Mouse (Mus musculus) mouse embryonic stem cell (cell line): ENCODE data around the gene Trim27.

Source experiments
- in situ Hi-C, 2 experiments: fragments of 300-500 bp; cut with MboI; formaldehyde crosslinking; loops; 1 replicate in 1 of 2; 3 replicates in 1 of 2; pipeline ENCODE4 v1.14.3; 2019 to 2020; ENCODE audit warnings: low sequenced_read_pairs in 2 of 2, low pct_unique_long_range_greater_than_20kb in 1 of 2, mixed read lengths in 1 of 2; ENCODE audit not compliant: unreplicated experiment in 1 of 2

Trim27 gene

DNA sequence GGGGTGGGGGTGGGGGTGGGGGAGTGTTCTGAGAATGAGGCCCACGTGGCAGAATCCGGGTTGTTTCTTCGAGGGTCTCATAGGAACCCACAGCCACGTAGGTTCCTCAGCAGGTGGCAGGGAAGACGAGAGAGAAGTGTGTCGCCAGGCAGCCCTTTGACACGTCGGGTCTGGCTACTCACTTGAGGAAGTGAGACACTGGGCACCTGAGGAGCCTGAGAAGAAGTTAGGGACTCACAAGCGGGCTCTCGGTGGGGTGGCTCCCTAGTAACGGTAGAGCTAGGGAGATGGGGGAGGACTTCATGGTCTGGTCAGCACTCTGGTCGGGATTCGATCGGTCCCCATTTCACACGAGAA lies at the start of gene Trim27:
Trim27 (plus strand) TSS at position 79 of the 357 bp plus-strand sequence.
- in situ Hi-C loops = loop anchor here (10.0 kb wide), 2 partner anchors 145 to 745 kb away; no protein-coding TSS in a partner anchor

DNA sequence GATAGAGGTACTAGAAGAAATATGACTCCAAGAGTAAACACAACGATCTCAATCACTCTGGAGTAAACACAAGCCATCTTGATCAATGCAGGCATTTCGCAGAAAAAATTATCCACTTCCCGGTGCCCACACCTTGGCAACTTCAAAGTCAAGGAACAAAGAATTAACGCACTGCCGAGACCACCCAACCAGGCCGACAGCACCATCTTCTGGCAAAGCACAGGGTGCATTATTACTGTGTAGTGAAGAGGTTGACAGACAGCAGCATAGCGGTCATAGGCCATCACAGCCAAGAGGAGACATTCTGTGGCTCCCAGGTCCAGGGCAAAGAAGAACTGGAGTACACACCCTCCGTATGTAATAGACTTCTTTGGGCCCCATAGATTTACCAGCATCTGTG lies 36.8 kb upstream of the Trim27 start:
- in situ Hi-C loops = loop anchor here in 1 of 2 experiments (25.0 kb wide), 2 partner anchors 205 to 830 kb away; no protein-coding TSS in a partner anchor

DNA sequence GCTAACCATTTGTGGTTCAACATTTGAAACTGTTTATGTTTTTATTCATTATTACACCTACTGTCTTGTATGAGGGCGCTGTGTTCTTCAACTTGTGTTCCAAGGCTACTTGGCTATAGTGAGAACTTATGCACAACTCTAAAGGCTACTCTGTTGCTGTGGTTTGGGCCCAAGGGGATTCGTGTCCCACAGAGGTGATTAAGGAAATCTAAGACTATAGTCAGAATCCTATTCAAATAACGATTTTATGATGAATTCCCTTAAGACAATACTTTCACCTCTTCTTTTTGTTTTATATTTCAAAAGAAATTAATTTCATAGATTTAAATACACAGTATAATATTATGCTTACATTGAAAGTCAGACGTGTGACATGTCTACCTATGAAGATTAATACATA lies 33.5 kb upstream of the Trim27 start, which contains the start of gene Olfr1368:
Olfr1368 (minus strand) TSS at position 101 of the 400 bp plus-strand sequence.
- in situ Hi-C loops = loop anchor here in 1 of 2 experiments (25.0 kb wide), 2 partner anchors 208 to 833 kb away; no protein-coding TSS in a partner anchor

DNA sequence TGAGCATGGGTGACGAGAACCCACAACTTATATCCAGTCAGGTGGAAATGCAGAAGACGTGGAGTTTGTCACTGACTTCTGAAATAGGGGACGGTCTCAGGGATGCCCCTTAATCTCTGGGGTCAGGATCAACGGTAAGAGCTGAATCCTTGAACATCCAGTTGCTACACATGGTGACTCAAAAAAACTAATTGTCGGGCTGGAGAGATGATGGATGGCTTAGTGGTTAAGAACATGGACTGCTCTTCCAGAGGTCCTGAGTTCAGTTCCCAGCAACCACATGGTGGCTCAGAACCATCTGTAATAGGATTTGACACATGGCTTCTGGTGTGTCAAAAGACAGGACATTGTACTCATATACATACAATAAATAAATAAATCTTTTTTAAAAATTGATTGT lies 23.4 kb upstream of the Trim27 start:
- in situ Hi-C loops = loop anchor here in 1 of 2 experiments (25.0 kb wide), 1 partner anchor 781 kb away; the partner anchor contains the start of gene Zfp184

- in situ Hi-C loops = loop anchor here in 1 of 2 experiments (25.0 kb wide), 1 partner anchor 779 kb away; the partner anchor contains the start of gene Zfp184
These were observed 21.2 kb upstream of the Trim27 start for GRCm38 (mm10) chr13:21158071-21158470.

GRCm38 (mm10) chr13:21158785-21159474 lies 20.3 kb upstream of the Trim27 start:
- in situ Hi-C loops = loop anchor here in 1 of 2 experiments (25.0 kb wide), 1 partner anchor 778 kb away; the partner anchor contains the start of gene Zfp184

GRCm38 (mm10) chr13:21159475-21159819 lies 19.8 kb upstream of the Trim27 start:
- in situ Hi-C loops = loop anchor here in 1 of 2 experiments (25.0 kb wide), 1 partner anchor 778 kb away; the partner anchor contains the start of gene Zfp184

DNA sequence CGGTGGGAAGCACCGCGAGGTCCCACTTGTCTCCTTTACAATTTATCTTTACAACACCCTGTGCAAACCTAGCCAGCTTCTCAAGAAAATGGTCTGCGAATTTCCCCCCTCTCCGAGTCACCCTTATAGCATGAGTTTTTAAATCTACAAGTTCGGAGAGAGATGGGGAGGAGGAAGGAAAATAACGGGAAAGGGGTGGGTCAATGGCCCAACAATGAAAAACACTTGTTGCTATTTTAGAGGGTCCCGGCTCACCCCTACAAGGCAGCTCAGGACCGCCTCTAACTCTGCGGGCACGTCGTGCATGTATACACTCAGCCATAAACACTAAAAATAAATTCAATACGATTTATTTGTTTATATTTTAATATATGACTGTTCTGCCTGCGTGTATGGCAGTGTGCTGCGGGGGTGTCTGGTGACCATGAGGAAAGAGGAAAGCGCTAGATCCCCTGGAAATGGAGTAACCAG lies 19.2 kb upstream of the Trim27 start:
- in situ Hi-C loops = loop anchor here in 1 of 2 experiments (10.0 to 25.0 kb wide), 2 partner anchors 95 to 777 kb away; partner anchors contain the start of gene Zfp184

- in situ Hi-C loops = loop anchor here in 1 of 2 experiments (10.0 to 25.0 kb wide), 2 partner anchors 94 to 776 kb away; partner anchors contain the start of gene Zfp184
These were observed 18.3 kb upstream of the Trim27 start for GRCm38 (mm10) chr13:21160657-21161590.

DNA sequence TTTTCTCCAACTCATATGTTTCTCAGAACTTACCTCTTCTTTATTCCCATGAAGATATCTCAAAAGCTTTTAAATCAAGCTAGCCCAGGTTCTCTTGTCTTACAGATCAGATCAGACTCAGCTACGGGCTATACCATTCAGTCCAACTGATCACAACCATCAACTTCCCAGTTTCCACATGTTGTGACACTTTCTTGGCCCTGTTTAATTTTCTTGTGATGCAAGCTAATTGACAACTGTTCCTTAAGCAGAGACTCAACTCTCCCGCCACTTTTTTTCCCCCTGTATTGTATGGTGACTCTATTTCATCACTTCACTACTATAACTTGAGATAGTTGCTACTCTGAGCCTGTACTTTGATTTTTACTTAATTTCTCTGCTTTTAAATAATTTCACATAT lies 17.7 kb upstream of the Trim27 start:
- in situ Hi-C loops = loop anchor here in 1 of 2 experiments (10.0 to 25.0 kb wide), 2 partner anchors 93 to 776 kb away; partner anchors contain the start of gene Zfp184

DNA sequence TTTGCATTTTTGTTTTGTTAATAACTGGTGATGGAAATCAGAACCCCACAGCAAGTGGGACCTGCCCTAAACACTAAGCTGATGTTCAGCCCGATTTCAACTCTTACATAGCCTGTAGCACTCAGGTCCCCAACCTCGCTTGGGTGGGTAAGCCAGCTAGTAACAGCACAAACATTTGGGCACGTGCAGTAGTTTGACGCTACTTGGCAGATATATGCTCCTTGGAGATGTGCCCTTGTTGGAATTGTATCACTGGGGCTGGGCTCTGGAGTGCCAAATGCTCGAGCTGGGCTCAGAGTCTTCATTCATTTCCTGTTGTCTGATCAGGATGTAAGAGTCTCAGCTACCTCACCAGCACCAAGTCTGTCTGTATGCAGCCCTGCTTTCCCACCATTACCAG lies 16.7 kb upstream of the Trim27 start:
- in situ Hi-C loops = loop anchor here in 1 of 2 experiments (10.0 to 25.0 kb wide), 2 partner anchors 92 to 775 kb away; partner anchors contain the start of gene Zfp184

DNA sequence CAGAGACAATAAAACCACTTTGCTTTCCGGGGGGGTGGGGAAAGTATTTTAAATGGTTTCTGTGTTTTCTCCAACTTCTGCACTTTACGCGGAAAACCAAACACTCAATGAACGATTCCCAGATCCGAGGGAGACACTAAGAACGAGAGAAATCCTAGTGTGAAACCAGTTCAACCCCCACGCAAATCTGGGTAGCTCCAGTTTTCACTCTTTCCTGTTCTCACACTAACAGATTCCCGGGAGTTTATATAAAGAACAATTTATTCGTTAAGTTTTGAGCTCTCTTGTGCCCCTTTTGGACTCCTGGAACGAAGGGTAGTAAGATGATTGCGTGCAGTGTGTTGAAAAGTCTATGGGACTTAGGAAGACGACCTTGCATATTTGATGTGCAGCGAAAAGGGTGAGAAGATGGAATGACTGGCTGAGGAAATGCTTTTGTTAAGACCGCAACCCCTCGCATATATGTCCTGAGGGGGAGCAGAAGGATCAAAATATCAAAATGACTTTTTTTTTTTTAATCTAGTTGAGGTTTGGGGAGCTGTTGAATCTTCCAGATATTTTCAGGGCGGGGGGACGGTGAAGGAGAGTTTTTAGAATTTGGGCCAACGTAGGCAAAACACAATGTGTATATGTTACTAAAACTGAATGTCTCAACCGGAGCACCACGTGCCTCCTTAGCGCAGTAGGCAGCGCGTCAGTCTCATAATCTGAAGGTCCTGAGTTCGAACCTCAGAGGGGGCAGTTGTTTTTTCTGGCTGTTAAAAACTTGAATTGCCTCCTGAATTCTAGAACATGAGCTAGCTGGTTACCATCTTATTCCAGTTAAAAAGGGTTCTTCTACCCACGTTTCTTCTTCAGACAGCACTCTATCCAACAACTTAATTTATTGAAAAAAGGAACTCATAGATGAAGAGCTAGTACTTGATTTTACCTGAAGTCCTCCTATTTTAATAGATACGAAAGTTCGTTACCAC lies 12.0 kb upstream of the Trim27 start:
- in situ Hi-C loops = loop anchor here (5.0 to 25.0 kb wide), 3 partner anchors 88 to 770 kb away; partner anchors contain the start of gene Zfp184 (in 1 of the 2)

DNA sequence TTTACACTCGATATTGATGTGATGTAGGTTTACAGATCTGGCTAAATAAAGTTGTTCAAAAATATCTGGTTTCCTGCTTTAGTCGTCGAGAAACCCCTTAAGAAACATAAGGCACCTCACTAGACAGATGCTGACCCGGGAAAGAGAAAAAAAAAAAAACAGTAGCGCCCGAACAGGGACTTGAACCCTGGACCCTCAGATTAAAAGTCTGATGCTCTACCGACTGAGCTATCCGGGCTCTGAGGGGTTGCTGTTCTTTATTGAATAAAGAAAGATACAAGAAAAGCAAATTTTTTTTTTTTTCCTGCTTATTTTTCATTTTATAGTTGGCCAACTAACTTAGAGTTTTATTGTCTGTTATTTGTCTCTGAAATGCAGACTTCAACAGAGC lies 11.3 kb upstream of the Trim27 start:
- in situ Hi-C loops = loop anchor here (5.0 to 25.0 kb wide), 3 partner anchors 87 to 769 kb away; partner anchors contain the start of gene Zfp184 (in 1 of the 2)

DNA sequence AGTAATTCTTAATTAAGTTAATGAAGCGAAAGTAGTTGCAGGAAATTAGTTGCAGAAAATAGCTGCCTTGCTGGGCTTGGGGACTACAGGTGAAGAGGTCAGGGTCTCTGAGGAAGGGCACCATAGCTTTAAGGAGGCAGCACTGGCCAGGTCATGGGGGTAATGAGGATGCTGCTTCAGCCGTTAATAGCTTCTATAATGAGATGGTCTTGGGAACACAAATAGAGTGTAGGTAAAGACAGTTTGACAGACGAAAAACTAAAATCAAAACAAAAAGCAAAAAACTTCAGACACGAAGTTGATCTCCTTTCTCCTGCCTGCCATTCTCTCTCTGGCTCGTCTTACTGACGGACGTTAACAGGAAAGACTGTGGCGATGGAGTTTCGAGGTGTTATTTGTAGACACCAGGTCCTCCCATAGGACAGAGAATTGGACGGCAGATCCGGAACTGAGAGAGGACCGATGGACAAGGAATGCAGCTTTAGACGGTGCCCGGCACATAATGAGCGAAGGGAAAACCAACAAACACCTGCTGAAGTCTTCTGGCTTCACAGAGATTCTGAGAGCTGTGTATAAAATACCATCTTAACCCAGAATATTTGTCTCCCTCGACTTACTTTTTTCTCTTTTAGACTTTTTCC lies 10.8 kb upstream of the Trim27 start:
- in situ Hi-C loops = loop anchor here (5.0 to 25.0 kb wide), 3 partner anchors 86 to 769 kb away; partner anchors contain the start of gene Zfp184 (in 1 of the 2)

- in situ Hi-C loops = loop anchor here (5.0 to 25.0 kb wide), 3 partner anchors 86 to 768 kb away; partner anchors contain the start of gene Zfp184 (in 1 of the 2)
These were observed 10.1 kb upstream of the Trim27 start for GRCm38 (mm10) chr13:21169121-21169656.
